In the genomic region with DNA sequence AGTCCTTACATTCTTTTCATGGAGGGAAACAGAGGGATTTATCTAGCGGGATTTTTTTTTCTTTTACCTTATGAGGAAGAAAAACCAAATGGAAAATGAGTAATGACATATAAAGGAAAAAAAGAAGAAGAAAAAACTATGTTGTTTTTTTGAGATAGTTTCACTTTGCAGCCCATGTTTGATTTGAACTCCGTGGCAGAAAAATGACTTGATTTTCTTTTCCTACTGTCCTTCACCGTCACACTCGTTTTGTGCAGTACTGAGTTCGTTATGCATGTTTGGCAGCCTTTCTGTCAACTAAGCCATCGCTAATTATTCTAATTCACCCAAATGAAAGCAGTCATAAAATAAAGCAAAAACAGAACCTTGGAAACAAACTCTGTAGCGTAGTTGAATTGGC, we compare ENCODE assay signal across 9 mouse cellular contexts. TPM values are rescaled to one million over a fixed set of nuclear protein-coding genes. Genes with fewer than 3 reads are reported as not detected.
DNase-seq lines count a peak whose midpoint lies in the region; ATAC-seq and TF ChIP-seq lines count a peak whose summit lies in the region.
"Had no signal": no experiment of that assay in that cellular context is flagged by ENCODE, and none has a peak within 500 bp of the region (broad histone marks: within the 10 kb centered on the region; RNA-seq: fewer than 3 reads in every experiment).

No protein-coding gene starts in this region.

- no peaks in the 10 kb centered on the region for H3K9me3 ChIP-seq in kidney, embryonic 16.5 days (ENCODE audit: low read length)
- no peaks in the 10 kb centered on the region for H3K9me3 ChIP-seq in hindbrain, embryonic 15.5 days
- H3K9me3 ChIP-seq in midbrain, embryonic 16.5 days (replicated peaks; ENCODE audit: control insufficient read depth, low read length, poor library complexity, severe bottlenecking): no peaks in the 10 kb centered on the region

- no peak for DNase-seq in kidney, adult 9 months
- DNase-seq in brain, embryonic 14.5 days (ENCODE audit: low read depth): peak; percentile 20
- no peak for DNase-seq in right cerebral cortex, postnatal 4 days
- no peak for DNase-seq in frontal cortex, postnatal 36 days (ENCODE audit: low spot score in 2 of 2)
- DNase-seq in urinary bladder, adult 2 months (ENCODE audit: low spot score): no peak

- no peak for TF ChIP-seq POLR2A in brain, embryonic 14.5 days (IDR thresholded peaks at IDR 0.05; ENCODE audit: borderline replicate concordance, extremely low read depth, insufficient read depth, insufficient read length, poor library complexity, severe bottlenecking)

- H3K27ac ChIP-seq in kidney, embryonic 16.5 days (ENCODE audit: low read length): no peak overlapping the region; the same call in 1 of the 2 replicates
- peak overlapping the region; percentile 93 for H3K27ac ChIP-seq in hindbrain, embryonic 15.5 days (replicated peaks)
- H3K27ac ChIP-seq in midbrain, embryonic 16.5 days (ENCODE audit: low read length): peak overlapping the region; percentile 96

- H3K9ac ChIP-seq in kidney, embryonic 16.5 days (replicated peaks; ENCODE audit: low read length): peak overlapping the region; percentile 87
- H3K9ac ChIP-seq in hindbrain, embryonic 15.5 days: peak overlapping the region; percentile 79
- H3K9ac ChIP-seq in midbrain, embryonic 16.5 days (ENCODE audit: low read depth, low read length): peak overlapping the region; percentile 93

- TF ChIP-seq CTCF in brain, embryonic 14.5 days (IDR thresholded peaks at IDR 0.05; ENCODE audit: borderline replicate concordance, extremely low read depth, insufficient read depth, insufficient read length): no peak

- H3K4me1 ChIP-seq in kidney, embryonic 16.5 days (ENCODE audit: insufficient read depth, low read length): peaks cover 18% of the 10 kb centered on the region
- H3K4me1 ChIP-seq in hindbrain, embryonic 15.5 days (replicated peaks): peaks cover 19% of the 10 kb centered on the region
- peaks cover 15% of the 10 kb centered on the region for H3K4me1 ChIP-seq in midbrain, embryonic 16.5 days (ENCODE audit: control insufficient read depth, insufficient read depth, low read length)

- 12% methylated on average over 7 of the region's 7 CpGs for WGBS in kidney, embryonic 16.5 days
- 11% methylated on average over 7 of the region's 7 CpGs for WGBS in hindbrain, embryonic 15.5 days
- 14% methylated on average over 7 of the region's 7 CpGs for WGBS in midbrain, embryonic 16.5 days

- H3K4me3 ChIP-seq in kidney, embryonic 16.5 days (ENCODE audit: low read length): peak overlapping the region; percentile 82
- H3K4me3 ChIP-seq in hindbrain, embryonic 15.5 days: peak overlapping the region; percentile 60
- H3K4me3 ChIP-seq in midbrain, embryonic 16.5 days (ENCODE audit: low read depth, low read length): peak overlapping the region; percentile 81

- H3K27me3 ChIP-seq in kidney, embryonic 16.5 days (ENCODE audit: insufficient read depth, low read length): peaks cover 30% of the 10 kb centered on the region
- H3K27me3 ChIP-seq in hindbrain, embryonic 15.5 days: peaks cover 18% of the 10 kb centered on the region
- peaks cover 7% of the 10 kb centered on the region; the same call in 1 of the 2 replicates for H3K27me3 ChIP-seq in midbrain, embryonic 16.5 days (ENCODE audit: control insufficient read depth, insufficient read depth, low read depth, low read length)

- H3K4me2 ChIP-seq in kidney, embryonic 16.5 days (replicated peaks; ENCODE audit: low read depth, low read length): peak overlapping the region; percentile 75
- peak overlapping the region; percentile 68 for H3K4me2 ChIP-seq in hindbrain, embryonic 15.5 days
- peak overlapping the region; percentile 83 for H3K4me2 ChIP-seq in midbrain, embryonic 16.5 days (ENCODE audit: low read length)

- H3K36me3 ChIP-seq in kidney, embryonic 16.5 days (ENCODE audit: insufficient read depth, low read length): no peaks in the 10 kb centered on the region
- no peaks in the 10 kb centered on the region for H3K36me3 ChIP-seq in hindbrain, embryonic 15.5 days
- H3K36me3 ChIP-seq in midbrain, embryonic 16.5 days (ENCODE audit: control insufficient read depth, insufficient read depth, low read length): no peaks in the 10 kb centered on the region

- no peak for ATAC-seq in kidney, embryonic 16.5 days (ENCODE audit: low FRiP score, low TSS enrichment)
- ATAC-seq in hindbrain, embryonic 15.5 days (ENCODE audit: low FRiP score, low read depth): no peak
- no peak for ATAC-seq in midbrain, embryonic 16.5 days

RNA-seq across cellular contexts. Expression of a gene that starts 4.5 kb away (rescaled TPM):
- polyA plus RNA-seq in kidney, embryonic 16.5 days (2015; fragmentation: Nextera tagmentation; extraction: Ambion mirVana): 17.0 and 19.3 TPM in 2 replicates
- 16.2 and 23.1 TPM in 2 replicates for polyA plus RNA-seq in brain, embryonic 14.5 days (2012; rRNA removed)
- 23.1 and 24.8 TPM in 2 replicates for polyA plus RNA-seq in hindbrain, embryonic 15.5 days (2015; fragmentation: Nextera tagmentation; extraction: Ambion mirVana)
- 27.3 and 34.5 TPM in 2 replicates for polyA plus RNA-seq in midbrain, embryonic 16.5 days (2015; fragmentation: Nextera tagmentation; extraction: Ambion mirVana)
- polyA plus RNA-seq in urinary bladder, adult 2 months (2012; rRNA removed): 5.8 and 7.9 TPM in 2 replicates

RNA-seq across cellular contexts. Expression of a gene that starts 6.3 kb away (rescaled TPM):
- polyA plus RNA-seq in kidney, embryonic 16.5 days (2015; fragmentation: Nextera tagmentation; extraction: Ambion mirVana): not detected in 2 replicates
- polyA plus RNA-seq in brain, embryonic 14.5 days (2012; rRNA removed): 0.11 TPM in 1 of 2 replicates, not detected in the other
- not detected in 2 replicates for polyA plus RNA-seq in hindbrain, embryonic 15.5 days (2015; fragmentation: Nextera tagmentation; extraction: Ambion mirVana)
- polyA plus RNA-seq in midbrain, embryonic 16.5 days (2015; fragmentation: Nextera tagmentation; extraction: Ambion mirVana): 0.48 TPM in 1 of 2 replicates, not detected in the other
- polyA plus RNA-seq in urinary bladder, adult 2 months (2012; rRNA removed): not detected in 2 replicates
- polyA plus RNA-seq: large intestine, adult 2 months had no signal
